Mouse (Mus musculus) brain, embryonic 18.5 days (tissue): ENCODE results near the gene Aco2.
A peak's percentile ranks its signal among the peaks of the same experiment; 100 is the strongest.

Experiments
- DNase-seq: peaks from one replicate; pipeline ENCODE4 v3.0.0-alpha.2; 2012; ENCODE audit warnings: low read depth, low spot score

Gene Aco2

DNA sequence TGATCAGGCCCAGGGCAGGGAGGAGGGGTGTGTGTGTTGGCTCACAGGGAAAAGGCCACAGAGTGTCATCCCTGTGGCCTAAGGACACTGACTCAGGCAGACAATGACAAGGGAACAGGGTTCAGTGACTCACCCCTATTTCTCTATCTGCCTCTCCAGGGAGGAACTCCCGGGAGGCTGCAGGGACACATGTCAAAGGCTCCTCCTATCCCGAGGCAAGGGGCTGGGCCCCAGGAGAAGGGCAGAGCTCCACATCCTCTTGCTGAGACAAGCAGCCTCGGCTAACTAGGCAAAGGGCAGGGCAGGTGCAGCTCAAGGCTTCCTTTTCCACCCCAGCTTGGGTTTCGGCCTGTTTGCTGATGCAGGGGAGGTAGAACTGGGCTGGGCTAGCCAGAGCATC is 26.4 kb upstream of the Aco2 start:
- no peak for DNase-seq

DNA sequence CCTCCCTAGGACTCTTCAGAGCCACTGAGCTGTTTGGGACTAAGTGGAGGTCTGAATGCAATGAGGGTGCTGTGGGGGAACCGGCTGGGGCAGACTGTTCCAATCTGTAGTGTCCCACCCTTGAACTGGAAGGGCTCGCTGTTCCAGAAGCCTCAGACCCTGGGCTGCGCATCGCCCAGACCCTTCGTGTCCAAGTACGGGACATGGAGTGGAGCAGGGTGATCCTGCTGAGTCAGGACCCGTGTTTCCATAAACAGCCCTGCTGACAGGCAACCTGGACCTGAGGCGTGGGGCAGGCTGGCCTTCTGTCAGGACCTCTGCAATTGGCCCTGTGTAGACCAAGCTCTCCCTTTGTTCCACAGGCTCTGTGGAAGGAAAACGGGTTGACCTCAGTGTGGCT is 25.4 kb upstream of the Aco2 start:
- no peak for DNase-seq

DNA sequence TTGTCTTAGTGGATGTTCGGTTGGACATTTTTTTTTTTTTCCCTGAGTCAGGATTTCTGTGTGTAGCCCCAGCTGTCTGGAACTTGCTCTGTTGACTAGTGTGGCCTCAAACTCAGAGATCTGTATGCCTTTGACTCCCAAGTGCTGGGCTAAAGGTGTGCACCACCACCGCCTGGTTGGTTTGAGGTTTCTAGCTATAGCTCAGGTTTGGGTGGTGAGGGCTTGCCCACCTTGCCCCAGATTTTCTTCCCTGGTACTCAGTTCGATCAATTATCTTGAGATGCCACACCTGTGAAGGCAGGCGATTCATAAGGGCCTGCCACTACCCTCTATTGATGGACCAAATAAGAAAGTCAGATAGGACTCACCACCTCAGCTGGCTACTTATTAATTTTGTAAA is 24.9 kb upstream of the Aco2 start:
- DNase-seq = no peak

DNA sequence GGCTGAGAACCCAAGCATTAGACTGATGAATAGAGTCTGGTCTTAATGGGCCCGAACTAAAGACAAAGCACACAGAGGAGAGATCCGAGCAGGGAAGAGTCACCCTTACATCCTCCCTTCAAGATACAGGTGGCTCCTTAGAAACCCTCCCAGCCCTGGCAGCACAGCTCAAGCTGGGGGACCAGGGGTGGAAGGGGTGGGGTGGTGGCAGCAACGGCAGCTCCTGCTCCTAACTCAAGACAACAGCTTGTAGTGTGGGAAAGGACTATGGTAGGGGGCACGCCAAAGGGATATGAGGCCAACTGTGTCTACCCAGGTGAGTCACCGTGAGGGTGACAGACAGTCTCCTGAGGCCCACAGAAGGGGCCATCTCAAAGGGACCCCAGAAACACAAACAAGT is 24.2 kb upstream of the Aco2 start:
- DNase-seq = no peak

DNA sequence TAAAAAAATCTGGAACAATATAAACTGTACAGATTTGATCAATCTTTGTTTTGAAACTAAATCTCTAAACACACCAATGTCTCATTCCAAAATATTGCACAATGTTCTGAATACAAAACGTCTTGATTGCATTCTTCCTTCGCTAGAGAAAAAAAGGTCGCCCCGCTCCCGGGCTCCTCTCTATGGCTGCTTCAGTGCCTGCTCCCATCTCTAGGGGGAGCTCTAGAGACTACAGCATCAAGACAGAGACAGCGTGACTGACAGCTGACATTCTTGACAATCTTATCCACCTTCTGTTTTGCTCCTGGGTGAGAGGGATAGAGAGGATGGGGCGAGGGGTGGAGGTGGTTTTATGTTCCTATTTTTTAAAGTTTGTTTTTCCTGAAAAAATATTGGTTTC is 23.8 kb upstream of the Aco2 start:
- no peak for DNase-seq

DNA sequence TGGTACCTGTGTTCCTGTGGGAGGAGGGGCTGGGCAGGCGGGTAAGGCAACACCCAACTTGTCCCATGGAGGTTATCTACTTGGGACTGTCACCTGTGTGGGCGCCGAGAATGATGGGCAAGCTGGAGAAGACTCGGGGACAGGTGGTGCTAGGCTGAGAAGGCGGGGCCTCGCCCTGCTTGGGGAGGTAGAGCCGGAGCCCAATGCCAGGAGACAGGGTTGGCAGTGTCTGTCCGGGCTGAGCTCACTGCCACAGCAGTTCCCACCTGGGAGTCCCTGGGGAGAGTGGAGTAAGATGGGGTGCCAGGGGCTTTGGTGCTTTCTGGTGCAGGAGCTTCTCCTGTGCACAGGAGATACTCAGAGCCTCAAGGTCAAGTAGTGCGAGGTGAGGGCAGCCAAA is 23.0 kb upstream of the Aco2 start:
- no peak for DNase-seq

DNA sequence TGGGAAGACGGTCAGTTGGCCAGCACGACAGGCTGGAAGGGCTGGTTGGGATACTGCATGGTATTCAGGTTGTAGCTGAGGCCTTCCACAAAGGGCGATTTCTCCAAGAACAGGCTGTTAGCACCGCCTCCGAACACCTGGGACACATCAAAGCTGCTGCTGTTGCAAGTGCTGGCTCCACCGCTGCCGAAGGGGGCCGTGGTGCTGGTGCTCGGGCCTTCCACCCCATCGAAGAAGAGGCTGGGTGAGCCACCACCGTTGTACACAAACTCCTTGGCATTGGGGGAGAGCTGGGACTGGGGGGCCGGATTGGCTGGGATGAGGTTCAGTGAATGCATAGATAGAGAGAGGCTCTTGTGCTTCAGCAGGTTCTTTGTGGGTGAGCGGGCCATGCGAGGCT is 21.4 kb upstream of the Aco2 start:
- no peak for DNase-seq

DNA sequence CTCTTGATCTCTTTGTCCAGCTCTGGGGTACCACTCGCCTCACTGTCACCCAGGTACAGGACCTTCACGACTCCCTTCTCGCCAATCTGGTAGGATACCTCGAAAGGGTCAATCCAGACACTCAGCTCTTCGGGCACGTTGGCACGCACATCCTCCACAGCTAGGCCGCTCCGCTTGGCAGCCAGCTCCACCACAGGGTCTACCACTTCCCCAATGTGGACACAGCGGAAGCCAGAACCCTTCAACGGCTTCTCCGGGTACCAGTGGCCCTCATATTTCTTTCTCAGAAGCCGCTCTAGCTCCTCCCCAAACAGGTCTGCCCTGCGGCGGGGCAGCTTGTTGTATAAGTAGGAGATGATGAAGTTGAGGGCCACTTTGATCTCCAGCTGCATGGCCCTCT is 20.7 kb upstream of the Aco2 start:
- no peak for DNase-seq

DNA sequence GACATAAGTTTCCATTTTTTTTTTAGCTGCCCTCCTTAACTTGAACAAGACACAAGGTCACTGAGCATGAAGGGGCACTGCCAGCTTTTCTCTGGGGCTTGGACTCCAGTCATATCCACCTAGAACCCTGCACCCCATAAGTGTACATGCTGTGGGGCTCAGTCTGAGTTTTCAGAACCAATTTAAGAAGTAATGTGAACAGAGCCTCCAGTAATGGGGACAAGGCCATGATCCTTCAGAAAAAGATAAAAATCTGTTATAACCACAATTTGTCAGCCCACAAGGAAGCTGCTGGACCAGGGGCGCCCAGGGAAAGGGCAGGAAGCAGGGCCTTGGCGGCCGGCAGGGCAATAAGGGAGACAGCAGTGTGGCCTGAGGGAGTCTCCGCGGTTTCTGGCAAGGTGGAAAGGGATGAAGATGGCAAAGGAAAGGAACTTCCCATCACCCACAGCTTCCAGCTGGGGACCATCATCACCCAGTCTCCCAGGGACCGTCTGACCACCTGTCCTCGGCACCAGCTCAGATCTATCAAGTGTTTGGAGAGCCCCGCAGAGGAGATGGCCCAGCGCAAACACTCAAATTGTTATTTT is 19.6 kb upstream of the Aco2 start:
- no peak for DNase-seq

DNA sequence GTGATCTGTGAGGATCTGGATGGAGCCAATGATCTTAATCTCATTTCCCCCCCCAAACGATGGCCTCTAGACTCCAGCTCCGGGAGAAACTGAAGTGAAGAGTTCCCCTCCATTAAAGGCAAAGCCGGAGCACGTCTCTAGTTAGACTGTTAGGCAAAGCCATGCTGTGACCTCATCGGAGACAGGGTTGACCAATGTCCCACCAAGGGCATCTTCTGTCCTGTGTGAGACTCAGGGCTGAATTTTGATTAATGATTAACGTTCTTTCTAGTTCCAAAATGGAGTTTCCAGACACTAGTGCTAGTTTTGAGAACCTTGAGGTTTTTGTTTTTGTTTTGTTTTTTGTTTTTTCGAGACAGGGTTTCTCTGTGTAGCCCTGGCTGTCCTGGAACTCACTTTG is 19.0 kb upstream of the Aco2 start:
- no peak for DNase-seq

DNA sequence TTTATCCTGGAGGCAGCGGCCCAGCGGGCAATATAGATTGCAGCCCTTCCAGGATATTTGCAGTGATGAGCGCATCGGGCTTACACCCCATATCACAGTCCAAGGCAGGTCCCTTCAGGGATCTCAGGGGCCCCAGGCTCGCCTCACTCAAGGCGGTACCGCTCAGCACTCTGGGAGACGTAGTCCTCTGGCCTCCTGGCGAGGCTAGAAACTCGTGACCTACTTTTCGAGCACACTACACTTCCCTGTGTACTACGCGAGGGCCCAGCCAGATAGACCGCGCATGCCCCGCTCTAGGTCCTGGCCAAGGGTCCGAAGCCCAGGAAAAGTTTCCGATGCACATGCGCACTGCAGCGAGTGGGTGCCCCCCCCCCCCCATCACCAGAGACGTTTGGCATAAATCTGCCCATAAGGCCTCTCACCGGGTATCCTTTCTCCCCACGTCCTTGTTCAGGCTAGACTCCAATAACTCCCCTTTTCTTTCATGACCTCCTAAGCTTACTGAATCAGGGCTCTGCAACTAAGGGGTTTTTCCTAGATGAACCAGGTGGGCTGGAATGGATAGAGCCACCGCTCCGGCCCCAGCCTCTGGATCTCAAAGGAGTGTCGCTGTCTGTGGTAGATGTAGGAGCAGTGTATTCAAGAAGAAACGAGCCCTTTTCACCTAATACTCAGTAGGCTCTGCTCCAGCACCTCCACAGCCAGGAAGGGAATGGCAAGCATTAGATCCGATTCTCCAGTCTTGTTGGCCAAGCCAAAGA is 15.9 kb upstream of the Aco2 start:
- DNase-seq = peak; percentile 84

DNA sequence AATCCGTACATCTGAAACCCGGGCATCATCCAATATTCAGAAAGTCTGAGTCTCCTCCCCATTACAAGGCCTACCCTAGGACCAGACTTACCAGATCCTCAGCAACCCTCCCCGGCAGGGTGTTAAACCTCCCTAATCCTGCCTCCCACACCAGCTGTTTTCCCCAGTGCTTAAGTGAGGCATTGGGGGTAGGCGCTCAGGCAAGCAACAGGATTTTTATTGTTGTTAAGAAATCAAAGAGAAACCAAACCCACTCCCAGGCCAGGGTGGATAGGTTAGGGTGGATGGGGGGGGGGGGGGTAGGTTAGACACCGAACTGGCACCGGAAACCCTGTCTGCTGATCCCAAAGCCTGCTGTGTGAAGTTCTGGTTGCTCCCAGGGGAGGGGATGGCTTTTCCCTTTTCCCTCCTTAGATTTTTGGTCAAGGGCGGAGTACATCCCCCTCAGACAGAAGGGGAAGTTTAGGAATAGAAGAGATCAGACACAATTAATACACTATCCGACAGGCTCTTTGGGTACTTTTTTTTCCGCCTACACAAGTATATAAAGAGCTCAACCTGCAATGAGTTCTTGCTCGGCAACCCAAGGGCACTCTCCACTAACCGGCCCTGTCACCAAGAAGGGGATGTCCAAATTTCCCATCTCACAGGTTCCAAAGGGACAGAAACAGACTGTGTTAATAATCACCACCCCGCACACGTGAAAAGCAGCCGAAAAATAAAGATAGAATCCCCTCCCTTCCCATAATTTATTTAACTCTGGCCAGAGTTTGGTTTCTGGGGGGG is 15.0 kb upstream of the Aco2 start:
- no peak for DNase-seq

DNA sequence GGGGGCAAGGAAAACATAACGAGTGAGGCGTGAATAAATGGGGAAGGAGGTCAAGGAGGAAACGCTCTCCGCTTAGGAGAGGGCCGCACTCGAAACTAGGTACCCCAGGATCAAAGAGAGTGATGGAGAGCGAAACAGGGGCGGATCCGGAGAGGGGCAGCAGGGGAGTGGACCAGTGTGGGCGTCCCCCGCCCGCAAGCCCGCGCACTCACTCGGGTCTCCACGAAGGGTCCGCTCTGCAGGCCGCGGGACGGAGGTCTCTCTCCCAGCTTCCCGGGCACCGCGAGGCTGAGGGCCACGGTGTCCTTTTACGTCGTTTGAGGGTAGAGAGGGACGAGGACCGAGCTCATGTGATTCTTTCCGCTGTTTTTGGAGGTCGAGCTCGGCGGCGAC is 14.4 kb upstream of the Aco2 start:
- DNase-seq = no peak

DNA sequence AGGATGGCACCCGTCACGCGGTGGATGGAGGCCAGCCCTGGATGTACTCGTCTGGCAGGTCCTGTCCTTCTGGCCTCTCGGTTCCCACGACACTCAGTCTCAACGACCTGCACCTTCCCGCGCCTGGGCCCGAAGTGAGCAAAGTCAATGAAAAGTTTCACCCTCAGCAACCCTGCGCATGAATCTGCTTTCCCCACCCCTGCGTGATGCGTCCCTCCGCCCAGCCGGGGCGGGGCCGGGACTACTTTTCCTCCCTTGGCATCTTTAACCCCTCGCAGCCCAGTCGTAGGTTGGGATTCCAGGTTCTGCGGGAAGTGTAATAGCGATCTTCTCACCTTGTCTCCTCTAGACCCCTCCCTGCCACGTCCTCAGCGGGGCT is 14.0 kb upstream of the Aco2 start:
- DNase-seq = no peak

DNA sequence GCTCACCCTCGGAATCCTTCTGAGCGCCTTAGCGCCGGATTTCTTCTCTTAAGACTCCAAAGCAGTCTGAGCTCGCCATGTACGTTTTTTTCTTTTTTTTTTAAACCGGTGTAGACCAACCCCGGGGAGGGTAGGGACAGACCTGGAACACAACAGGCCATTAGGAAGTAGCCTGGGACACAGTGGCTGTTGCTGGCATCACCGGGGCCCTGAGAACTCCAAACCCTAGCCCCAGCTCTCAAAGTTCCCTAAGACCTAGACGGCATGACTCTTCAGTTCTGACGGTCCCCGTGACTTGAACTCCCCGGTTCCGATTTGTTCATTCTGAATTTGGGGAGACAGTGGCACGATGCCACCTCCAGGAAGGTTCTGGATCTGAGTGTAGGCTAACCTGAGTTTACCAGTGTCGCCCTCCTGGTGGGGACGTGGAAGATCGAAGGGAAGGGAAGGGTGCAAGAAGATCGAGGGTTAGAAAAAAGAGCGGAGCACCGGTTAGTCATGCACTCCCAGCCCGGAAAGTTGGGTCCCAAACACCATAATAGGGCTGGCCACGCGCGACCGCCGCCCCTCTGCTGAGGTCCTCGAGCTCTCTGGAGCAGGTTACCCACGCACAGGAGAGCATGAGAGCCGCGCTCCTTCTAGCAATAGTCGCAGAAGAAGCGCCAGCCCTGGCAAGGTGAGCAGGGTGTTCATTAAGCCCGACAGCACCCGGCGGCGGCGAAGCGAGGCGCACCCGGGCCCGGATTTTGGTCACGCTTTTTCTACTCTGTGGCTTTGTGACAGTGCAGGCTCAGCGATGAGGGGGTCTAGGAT is 13.4 kb upstream of the Aco2 start, which contains the start of gene Tob2:
Tob2 (minus strand) TSS at position 280 of the 813 bp plus-strand sequence.
- DNase-seq = no peak

DNA sequence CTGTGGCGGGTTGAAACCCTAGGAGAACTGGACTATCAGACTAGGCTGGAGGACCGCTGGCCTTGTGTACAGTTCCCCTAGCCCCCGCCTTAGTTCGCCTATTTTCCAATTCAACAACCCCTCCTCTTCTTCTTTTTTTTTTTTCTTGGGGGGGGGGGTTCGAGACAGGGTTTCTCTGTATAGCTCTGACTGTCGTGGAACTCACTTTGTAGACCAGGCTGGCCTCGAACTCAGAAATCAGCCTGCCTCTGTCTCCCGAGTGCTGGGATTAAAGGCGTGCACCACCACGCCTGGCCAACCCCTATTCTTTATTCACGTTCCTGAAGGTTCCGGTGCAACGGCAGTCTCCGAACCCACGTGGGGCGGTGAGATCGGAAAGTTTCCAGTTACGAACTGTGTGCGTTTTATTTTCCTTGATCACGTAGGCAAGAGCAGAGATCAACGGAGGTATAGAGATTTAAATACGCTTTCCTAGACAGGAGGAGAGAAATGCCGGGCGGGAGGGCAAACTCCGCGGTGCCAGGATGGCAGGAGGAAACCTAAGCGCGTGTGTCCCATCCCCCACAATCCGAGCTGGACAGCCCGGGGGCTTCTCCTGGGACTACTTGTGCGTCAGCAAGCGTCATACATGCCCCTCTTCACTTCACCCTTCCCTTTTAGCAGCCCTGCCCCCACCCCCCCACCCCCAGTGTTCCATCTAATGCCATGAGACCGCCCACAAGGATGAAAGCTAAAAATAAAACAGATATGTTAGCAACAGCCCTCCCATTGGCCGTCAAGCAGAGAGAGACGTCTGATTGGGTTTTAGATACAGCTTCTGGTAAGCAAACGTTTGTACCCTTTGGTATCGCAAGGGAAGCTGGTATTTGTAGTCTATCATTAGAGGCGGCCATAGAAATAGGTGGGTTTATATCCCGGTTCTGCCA is 12.5 kb upstream of the Aco2 start:
- DNase-seq = peak; percentile 97

DNA sequence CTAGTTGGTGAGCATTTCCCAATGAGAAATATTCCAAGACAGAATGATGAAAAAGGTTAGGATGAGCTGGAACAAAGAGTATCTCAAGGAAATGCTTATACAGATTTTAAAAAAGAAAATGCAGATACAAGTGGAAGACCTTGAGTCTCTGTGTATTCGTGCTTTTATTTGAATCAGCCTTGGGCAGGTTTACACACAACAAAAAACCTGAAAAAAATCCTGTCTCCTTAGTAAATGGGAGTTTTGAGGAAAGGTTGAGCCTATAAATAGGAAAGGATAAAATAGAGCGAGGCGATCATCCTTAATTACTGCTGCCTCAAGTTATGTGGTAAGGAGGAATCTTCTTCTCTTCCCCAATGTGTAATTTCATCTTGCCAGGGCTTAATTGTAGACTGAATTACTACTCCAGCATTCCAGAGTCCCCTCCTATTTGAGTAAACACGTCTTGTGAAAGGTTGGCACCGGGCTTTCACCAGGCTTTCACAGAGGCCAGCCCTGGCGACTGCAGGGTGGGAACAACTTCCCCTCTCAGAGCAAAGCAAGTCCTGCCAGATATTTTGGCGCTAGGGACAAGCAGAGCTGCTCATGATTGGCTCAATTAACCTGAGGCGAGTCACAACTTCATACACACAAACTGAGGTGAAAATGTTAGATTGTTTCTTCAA is 11.5 kb upstream of the Aco2 start:
- DNase-seq = no peak

DNA sequence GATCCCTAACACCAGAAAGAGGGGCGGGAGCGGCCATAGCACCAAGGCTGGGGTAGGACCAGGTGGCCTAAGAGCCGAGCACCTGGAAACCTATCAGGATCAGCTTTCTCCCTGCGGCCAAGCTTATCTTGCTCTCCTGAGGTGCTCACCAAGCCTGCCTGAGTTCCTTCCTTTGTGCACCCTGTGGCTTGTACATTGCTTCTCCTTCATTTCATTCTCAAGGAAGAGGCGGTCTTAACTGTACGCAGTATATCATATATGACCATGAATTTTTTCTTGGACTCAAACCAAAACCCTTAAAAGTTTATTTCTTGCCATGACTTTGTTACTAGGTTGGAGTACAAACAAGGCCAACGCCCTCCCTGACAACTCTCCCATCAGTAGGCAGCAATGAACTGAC is 7.9 kb upstream of the Aco2 start:
- DNase-seq = no peak

DNA sequence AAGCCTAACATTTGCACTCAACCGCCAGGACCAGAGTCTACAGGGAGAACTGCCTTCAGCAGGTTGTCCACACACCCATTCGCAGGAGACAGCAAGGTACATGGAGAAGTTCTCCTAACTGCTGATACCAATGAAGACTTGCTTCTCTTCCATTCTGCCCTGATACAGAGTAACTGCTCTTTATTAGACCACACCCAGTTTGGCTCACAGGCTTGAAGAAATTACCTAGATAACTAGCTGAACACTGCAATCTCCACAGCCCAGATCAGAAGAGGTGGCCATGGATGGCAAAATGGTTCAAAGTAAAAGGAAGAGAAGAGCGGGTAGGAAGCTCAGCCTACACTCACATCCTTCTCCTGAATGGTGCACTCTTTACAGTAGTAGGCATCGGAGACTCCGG is 2.1 kb upstream of the Aco2 start:
- DNase-seq = no peak

DNA sequence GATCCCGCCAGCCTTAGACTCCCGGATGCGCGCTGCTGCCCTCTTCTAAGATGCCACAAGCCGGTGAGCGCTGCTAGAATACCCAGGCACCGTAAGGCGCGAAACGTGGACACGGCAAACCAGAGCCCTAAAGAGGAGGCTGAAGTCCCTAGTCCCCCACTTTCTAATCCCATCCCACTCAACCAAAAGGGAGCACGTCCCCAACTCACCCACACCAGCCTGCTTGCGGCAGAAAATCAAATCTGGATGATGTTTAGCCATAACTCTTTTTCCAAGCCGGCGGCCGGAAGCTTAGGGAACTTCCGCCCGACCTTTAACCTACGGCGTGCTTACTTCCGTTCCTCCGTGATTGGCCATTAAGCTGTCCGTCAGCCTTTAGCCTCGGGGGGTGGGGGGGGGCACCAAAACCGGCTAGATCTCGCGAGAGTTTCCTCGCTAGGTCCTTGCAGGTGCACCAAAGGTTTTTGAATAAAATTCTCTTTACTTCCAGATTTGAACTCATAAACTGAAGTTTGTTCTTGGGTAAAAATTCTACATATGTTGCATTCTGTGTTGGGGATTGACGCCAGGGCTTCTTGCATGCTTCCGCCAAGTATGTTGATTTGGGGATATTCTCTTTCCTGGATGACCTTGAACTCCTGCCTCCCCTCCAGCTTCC is 376 bp upstream of the Aco2 start, which contains the start of gene Phf5a:
Phf5a (minus strand) TSS at position 308 of the 658 bp plus-strand sequence.
- DNase-seq = peak; percentile 95
